Comparison of ENCODE assay signal across 21 mouse cellular contexts in genomic region chr10:14774499-14774898, GRCm38 (mm10). TPM values are rescaled to one million over a fixed set of nuclear protein-coding genes. Genes with fewer than 3 reads are reported as not detected.
DNase-seq lines count a peak whose midpoint lies in the region; ATAC-seq and TF ChIP-seq lines count a peak whose summit lies in the region.
"Had no signal": no experiment of that assay in that cellular context is flagged by ENCODE, and none has a peak within 500 bp of the region (broad histone marks: within the 10 kb centered on the region; RNA-seq: fewer than 3 reads in every experiment).

No protein-coding gene starts in this region.

- H3K4me2 ChIP-seq in forebrain, embryonic 11.5 days (ENCODE audit: low read depth, low read length, severe bottlenecking) = no peak overlapping the region
- no peak overlapping the region for H3K4me2 ChIP-seq in midbrain, embryonic 14.5 days (ENCODE audit: low read length)
- H3K4me2 ChIP-seq in midbrain, embryonic 15.5 days = no peak overlapping the region
- no peak overlapping the region for H3K4me2 ChIP-seq in embryonic facial prominence, embryonic 14.5 days (ENCODE audit: low read depth, low read length)
- H3K4me2 ChIP-seq: intestine, embryonic 15.5 days; liver, embryonic 11.5 days; neural tube, embryonic 13.5 days had no signal

- H3K4me3 ChIP-seq in forebrain, embryonic 11.5 days (ENCODE audit: low read depth, low read length) = no peak overlapping the region
- no peak overlapping the region for H3K4me3 ChIP-seq in forebrain, embryonic 10.5 days
- H3K4me3 ChIP-seq in midbrain, embryonic 14.5 days (replicated peaks; ENCODE audit: low read depth, low read length) = no peak overlapping the region
- no peak overlapping the region for H3K4me3 ChIP-seq in midbrain, embryonic 15.5 days
- no peak overlapping the region for H3K4me3 ChIP-seq in embryonic facial prominence, embryonic 14.5 days (ENCODE audit: low read depth, low read length)
- no peak overlapping the region for H3K4me3 ChIP-seq in cerebellum, adult 2 months (replicated peaks; ENCODE audit: insufficient read depth, low read depth, low read length)
- H3K4me3 ChIP-seq: intestine, embryonic 15.5 days; neural tube, embryonic 13.5 days had no signal

- H3K36me3 ChIP-seq in forebrain, embryonic 11.5 days (ENCODE audit: control insufficient read depth, insufficient read depth, low read length) = no peaks in the 10 kb centered on the region
- no peaks in the 10 kb centered on the region for H3K36me3 ChIP-seq in forebrain, embryonic 10.5 days (replicated peaks)
- H3K36me3 ChIP-seq in midbrain, embryonic 14.5 days (ENCODE audit: control insufficient read depth, insufficient read depth, low read length) = no peaks in the 10 kb centered on the region
- H3K36me3 ChIP-seq in midbrain, embryonic 15.5 days (replicated peaks) = no peaks in the 10 kb centered on the region
- no peaks in the 10 kb centered on the region for H3K36me3 ChIP-seq in embryonic facial prominence, embryonic 14.5 days (ENCODE audit: control insufficient read depth, insufficient read depth, low read length)
- H3K36me3 ChIP-seq: intestine, embryonic 15.5 days; neural tube, embryonic 13.5 days had no signal

- DNase-seq in forebrain, embryonic 11.5 days (ENCODE audit: low spot score) = no peak
- no peak for DNase-seq in forebrain, embryonic 10.5 days (ENCODE audit: extremely low spot score, low spot score)
- peak; percentile 74 for DNase-seq in midbrain, embryonic 14.5 days
- DNase-seq in embryonic facial prominence, embryonic 14.5 days (ENCODE audit: low spot score) = peak; percentile 81
- DNase-seq in mesoderm, embryonic 11.5 days (ENCODE audit: low read depth, low spot score) = peak; percentile 38
- no peak for DNase-seq in thymus, postnatal 10 days (ENCODE audit: low spot score in 2 of 2)
- DNase-seq in cerebellum, adult 2 months = no peak
- DNase-seq: adrenal gland, postnatal 25 days; B cell, adult 2 months; cerebellum, postnatal 36 days; gastrocnemius, postnatal 14 days; heart, postnatal 14 days; kidney, postnatal 36 days; layer of hippocampus, postnatal 36 days; thymus, postnatal 36 days had no signal

- WGBS in forebrain, embryonic 11.5 days = 61% methylated on average over 2 of the region's 2 CpGs
- WGBS in forebrain, embryonic 10.5 days = 88% methylated on average over 2 of the region's 2 CpGs
- 43% methylated on average over 2 of the region's 2 CpGs for WGBS in midbrain, embryonic 14.5 days
- WGBS in midbrain, embryonic 15.5 days = 44% methylated on average over 2 of the region's 2 CpGs
- WGBS in embryonic facial prominence, embryonic 14.5 days = 42% methylated on average over 2 of the region's 2 CpGs
- 62% methylated on average over 2 of the region's 2 CpGs for WGBS in cerebellum, adult 2 months

- H3K9ac ChIP-seq in forebrain, embryonic 11.5 days (ENCODE audit: low read length) = no peak overlapping the region
- no peak overlapping the region for H3K9ac ChIP-seq in midbrain, embryonic 14.5 days (replicated peaks; ENCODE audit: low read length)
- H3K9ac ChIP-seq in midbrain, embryonic 15.5 days = no peak overlapping the region
- H3K9ac ChIP-seq in embryonic facial prominence, embryonic 14.5 days (ENCODE audit: low read depth, low read length) = no peak overlapping the region
- H3K9ac ChIP-seq: intestine, embryonic 15.5 days; neural tube, embryonic 13.5 days had no signal

- H3K27me3 ChIP-seq in forebrain, embryonic 11.5 days (ENCODE audit: control insufficient read depth, insufficient read depth, low read length) = no peaks in the 10 kb centered on the region
- no peaks in the 10 kb centered on the region for H3K27me3 ChIP-seq in forebrain, embryonic 10.5 days (ENCODE audit: poor library complexity, severe bottlenecking)
- H3K27me3 ChIP-seq in midbrain, embryonic 14.5 days (ENCODE audit: control insufficient read depth, insufficient read depth, low read length) = no peaks in the 10 kb centered on the region
- H3K27me3 ChIP-seq in midbrain, embryonic 15.5 days (replicated peaks) = no peaks in the 10 kb centered on the region
- no peaks in the 10 kb centered on the region for H3K27me3 ChIP-seq in embryonic facial prominence, embryonic 14.5 days (replicated peaks; ENCODE audit: control insufficient read depth, insufficient read depth, low read length)
- no peaks in the 10 kb centered on the region for H3K27me3 ChIP-seq in cerebellum, adult 2 months (ENCODE audit: control insufficient read depth, insufficient read depth, low read length)
- H3K27me3 ChIP-seq: intestine, embryonic 15.5 days; neural tube, embryonic 13.5 days had no signal

- H3K27ac ChIP-seq in forebrain, embryonic 11.5 days (ENCODE audit: low read depth, low read length) = no peak overlapping the region
- no peak overlapping the region for H3K27ac ChIP-seq in forebrain, embryonic 10.5 days
- no peak overlapping the region for H3K27ac ChIP-seq in midbrain, embryonic 14.5 days (replicated peaks; ENCODE audit: low read depth, low read length)
- H3K27ac ChIP-seq in midbrain, embryonic 15.5 days = no peak overlapping the region
- no peak overlapping the region for H3K27ac ChIP-seq in embryonic facial prominence, embryonic 14.5 days (replicated peaks; ENCODE audit: low read depth, low read length)
- H3K27ac ChIP-seq in cerebellum, adult 2 months (ENCODE audit: insufficient read depth, low read length) = no peak overlapping the region
- H3K27ac ChIP-seq: intestine, embryonic 15.5 days; neural tube, embryonic 13.5 days had no signal

- no peak for TF ChIP-seq POLR2A in cerebellum, adult 2 months (IDR thresholded peaks at IDR 0.05; ENCODE audit: borderline replicate concordance, insufficient read depth, low read length)

- ATAC-seq in forebrain, embryonic 11.5 days (replicated peaks; ENCODE audit: low FRiP score) = 0 out of 2 replicates have a peak, but pooled peaks have one; percentile 39
- no peak; the same call in 1 of the 2 replicates for ATAC-seq in midbrain, embryonic 14.5 days (ENCODE audit: low FRiP score, low TSS enrichment)
- ATAC-seq in midbrain, embryonic 15.5 days (replicated peaks) = no peak; the same call in 1 of the 2 replicates
- peak; percentile 75; the same call in 1 of the 2 replicates for ATAC-seq in embryonic facial prominence, embryonic 14.5 days (ENCODE audit: low read depth)
- ATAC-seq: intestine, embryonic 15.5 days had no signal

- no peaks in the 10 kb centered on the region for H3K9me3 ChIP-seq in forebrain, embryonic 11.5 days (ENCODE audit: control insufficient read depth, low read length)
- no peaks in the 10 kb centered on the region for H3K9me3 ChIP-seq in forebrain, embryonic 10.5 days
- H3K9me3 ChIP-seq in midbrain, embryonic 14.5 days (ENCODE audit: control insufficient read depth, low read length) = no peaks in the 10 kb centered on the region
- no peaks in the 10 kb centered on the region for H3K9me3 ChIP-seq in midbrain, embryonic 15.5 days
- H3K9me3 ChIP-seq in embryonic facial prominence, embryonic 14.5 days (ENCODE audit: control insufficient read depth, low read length) = no peaks in the 10 kb centered on the region
- H3K9me3 ChIP-seq: intestine, embryonic 15.5 days; neural tube, embryonic 13.5 days had no signal

- no peak for TF ChIP-seq CTCF in cerebellum, adult 2 months (IDR thresholded peaks at IDR 0.05; ENCODE audit: borderline replicate concordance, insufficient read depth, low read depth, low read length)

- H3K4me1 ChIP-seq in forebrain, embryonic 11.5 days (replicated peaks; ENCODE audit: control insufficient read depth, insufficient read depth, low read length) = no peaks in the 10 kb centered on the region
- no peaks in the 10 kb centered on the region for H3K4me1 ChIP-seq in forebrain, embryonic 10.5 days
- no peaks in the 10 kb centered on the region for H3K4me1 ChIP-seq in midbrain, embryonic 14.5 days (ENCODE audit: control insufficient read depth, insufficient read depth, low read length)
- no peaks in the 10 kb centered on the region for H3K4me1 ChIP-seq in midbrain, embryonic 15.5 days
- no peaks in the 10 kb centered on the region; the same call in 1 of the 2 replicates for H3K4me1 ChIP-seq in embryonic facial prominence, embryonic 14.5 days (ENCODE audit: control insufficient read depth, insufficient read depth, low read length)
- H3K4me1 ChIP-seq in cerebellum, adult 2 months (ENCODE audit: control insufficient read depth, insufficient read depth, low read length) = no peaks in the 10 kb centered on the region
- H3K4me1 ChIP-seq: intestine, embryonic 15.5 days; neural tube, embryonic 13.5 days had no signal

RNA-seq across cellular contexts. Expression of gene Gje1, which starts 56.5 kb away (rescaled TPM):
- not detected in 2 replicates for polyA plus RNA-seq in forebrain, embryonic 11.5 days (2014; fragmentation: Nextera tagmentation; extraction: Ambion mirVana)
- 0.10 TPM in 1 of 2 replicates, not detected in the other for polyA plus RNA-seq in forebrain, embryonic 10.5 days (2016; fragmentation: Nextera tagmentation; extraction: Ambion mirVana)
- not detected in 2 replicates for polyA plus RNA-seq in midbrain, embryonic 14.5 days (2014; fragmentation: Nextera tagmentation; extraction: Ambion mirVana)
- polyA plus RNA-seq in midbrain, embryonic 15.5 days (2015; fragmentation: Nextera tagmentation; extraction: Ambion mirVana) = not detected in 2 replicates
- polyA plus RNA-seq in embryonic facial prominence, embryonic 14.5 days (2014; fragmentation: Nextera tagmentation; extraction: Ambion mirVana) = not detected in 2 replicates
- not detected in 2 replicates for polyA plus RNA-seq in cerebellum, adult 2 months (2012; rRNA removed)
- polyA plus RNA-seq: intestine, embryonic 15.5 days; liver, embryonic 11.5 days; lung, embryonic 16.5 days; neural tube, embryonic 13.5 days; stomach, embryonic 16.5 days had no signal

Comparison
In these comparisons a context has a peak if more than half of its experiments do, and no peak if none do; other contexts are left out.
1. ATAC-seq: peak in forebrain, embryonic 11.5 days (single experiment) and embryonic facial prominence, embryonic 14.5 days (single experiment); none in midbrain, embryonic 14.5 days (single experiment) and midbrain, embryonic 15.5 days (single experiment).
2. DNase-seq: peak in midbrain, embryonic 14.5 days (single experiment), embryonic facial prominence, embryonic 14.5 days (single experiment) and mesoderm, embryonic 11.5 days (single experiment); none in forebrain, embryonic 11.5 days (single experiment), forebrain, embryonic 10.5 days (single experiment), thymus, postnatal 10 days (0 of 2) and cerebellum, adult 2 months (0 of 2).